ENCODE assay signal across 9 mouse cellular contexts in genomic region chr11:103307910-103308309, GRCm38 (mm10). TPM values are rescaled to one million over a fixed set of nuclear protein-coding genes. Genes with fewer than 3 reads are reported as not detected.
A peak's percentile ranks its signal among the peaks of the same experiment; 100 is the strongest.
DNase-seq lines count a peak whose midpoint lies in the region; ATAC-seq and TF ChIP-seq lines count a peak whose summit lies in the region.
"Had no signal": no experiment of that assay in that cellular context is flagged by ENCODE, and none has a peak within 500 bp of the region (broad histone marks: within the 10 kb centered on the region; RNA-seq: fewer than 3 reads in every experiment).

No protein-coding gene starts in this region.

- TF ChIP-seq CTCF in kidney, adult 2 months (conservative IDR thresholded peaks at IDR 0.05; ENCODE audit: insufficient read depth, insufficient read length, low read depth, low read length): no peak

- H3K27me3 ChIP-seq in kidney, adult 2 months (replicated peaks; ENCODE audit: control insufficient read depth, insufficient read depth, low read length): no peaks in the 10 kb centered on the region
- no peaks in the 10 kb centered on the region for H3K27me3 ChIP-seq in kidney, embryonic 15.5 days
- no peaks in the 10 kb centered on the region; the same call in 1 of the 2 replicates for H3K27me3 ChIP-seq in heart, embryonic 13.5 days (replicated peaks)
- H3K27me3 ChIP-seq: lung, embryonic 15.5 days had no signal

- no peaks in the 10 kb centered on the region for H3K36me3 ChIP-seq in kidney, adult 2 months (ENCODE audit: control insufficient read depth, insufficient read depth, low read length)
- no peaks in the 10 kb centered on the region for H3K36me3 ChIP-seq in kidney, embryonic 15.5 days
- no peaks in the 10 kb centered on the region for H3K36me3 ChIP-seq in heart, embryonic 13.5 days
- H3K36me3 ChIP-seq: lung, embryonic 15.5 days had no signal

- H3K9ac ChIP-seq in kidney, embryonic 15.5 days: no peak overlapping the region
- H3K9ac ChIP-seq in heart, embryonic 13.5 days: 0 out of 2 replicates have a peak overlapping the region, but pooled peaks have one; percentile 19
- H3K9ac ChIP-seq: lung, embryonic 15.5 days had no signal

- no peak for ATAC-seq in kidney, embryonic 15.5 days (replicated peaks; ENCODE audit: low FRiP score)
- no peak for ATAC-seq in heart, embryonic 13.5 days (ENCODE audit: extremely low read depth, insufficient number of reproducible peaks, low FRiP score, low TSS enrichment)

- no peaks in the 10 kb centered on the region for H3K9me3 ChIP-seq in kidney, embryonic 15.5 days (replicated peaks)
- H3K9me3 ChIP-seq in heart, embryonic 13.5 days: no peaks in the 10 kb centered on the region
- H3K9me3 ChIP-seq: lung, embryonic 15.5 days had no signal

- no peak overlapping the region for H3K27ac ChIP-seq in kidney, adult 2 months (ENCODE audit: insufficient read depth, low read depth, low read length)
- no peak overlapping the region for H3K27ac ChIP-seq in kidney, embryonic 15.5 days
- H3K27ac ChIP-seq in heart, embryonic 13.5 days (replicated peaks): no peak overlapping the region
- H3K27ac ChIP-seq: lung, embryonic 15.5 days had no signal

- no peak overlapping the region for H3K4me2 ChIP-seq in kidney, embryonic 15.5 days
- no peak overlapping the region for H3K4me2 ChIP-seq in heart, embryonic 13.5 days
- H3K4me2 ChIP-seq: lung, embryonic 15.5 days had no signal

- peaks cover 10% of the 10 kb centered on the region; the same call in 1 of the 2 replicates for H3K4me1 ChIP-seq in kidney, adult 2 months (ENCODE audit: control insufficient read depth, insufficient read depth, low read length)
- H3K4me1 ChIP-seq in kidney, embryonic 15.5 days: peaks cover 18% of the 10 kb centered on the region
- H3K4me1 ChIP-seq in heart, embryonic 13.5 days: peaks cover 23% of the 10 kb centered on the region

- DNase-seq in kidney, adult 2 months: peak; percentile 84
- DNase-seq in R1 (ENCODE audit: low read depth, low spot score): peak; percentile 37
- DNase-seq in lung, postnatal 25 days (ENCODE audit: low spot score): peak; percentile 60
- DNase-seq in cerebellum, adult 11 months: no peak
- no peak for DNase-seq in embryo, embryonic 10.5 days (ENCODE audit: low spot score)
- DNase-seq in left cerebral cortex, adult 11 months (ENCODE audit: low spot score): no peak

- no peak for TF ChIP-seq POLR2A in kidney, adult 2 months (IDR thresholded peaks at IDR 0.05; ENCODE audit: low read depth, low read length)

- H3K4me3 ChIP-seq in kidney, adult 2 months (ENCODE audit: insufficient read depth, low read depth, low read length): no peak overlapping the region
- no peak overlapping the region for H3K4me3 ChIP-seq in kidney, embryonic 15.5 days (replicated peaks)
- no peak overlapping the region for H3K4me3 ChIP-seq in heart, embryonic 13.5 days
- H3K4me3 ChIP-seq: lung, embryonic 15.5 days had no signal

- WGBS in kidney, adult 2 months: 44% methylated on average over 8 of the region's 8 CpGs
- WGBS in kidney, embryonic 15.5 days: 49% methylated on average over 8 of the region's 8 CpGs
- 43% methylated on average over 8 of the region's 8 CpGs for WGBS in heart, embryonic 13.5 days

RNA-seq across cellular contexts. Expression of gene Map3k14, which starts 40.6 kb away (rescaled TPM):
- 8.0 and 8.6 TPM in 2 replicates for polyA plus RNA-seq in kidney, adult 2 months (2012; rRNA removed)
- 4.3 and 4.9 TPM in 2 replicates for polyA plus RNA-seq in kidney, embryonic 15.5 days (2015; fragmentation: Nextera tagmentation; extraction: Ambion mirVana)
- polyA plus RNA-seq in heart, embryonic 13.5 days (2015; fragmentation: Nextera tagmentation; extraction: Ambion mirVana): 1.8 and 1.9 TPM in 2 replicates

RNA-seq across cellular contexts. Expression of gene Arhgap27, which starts 55.6 kb away (rescaled TPM):
- polyA plus RNA-seq in kidney, adult 2 months (2012; rRNA removed): 38.4 and 46.8 TPM in 2 replicates
- polyA plus RNA-seq in kidney, embryonic 15.5 days (2015; fragmentation: Nextera tagmentation; extraction: Ambion mirVana): 15.8 and 17.2 TPM in 2 replicates
- polyA plus RNA-seq in heart, embryonic 13.5 days (2015; fragmentation: Nextera tagmentation; extraction: Ambion mirVana): 5.6 and 5.8 TPM in 2 replicates

Comparison
In these comparisons a context has a peak if more than half of its experiments do, and no peak if none do; other contexts are left out.
1. DNase-seq: peak in kidney, adult 2 months (single experiment), R1 (single experiment) and lung, postnatal 25 days (single experiment); none in cerebellum, adult 11 months (single experiment), embryo, embryonic 10.5 days (single experiment) and left cerebral cortex, adult 11 months (single experiment).